ENCODE assay signal across 8 mouse cellular contexts in genomic region chr7:19789904-19790347, GRCm38 (mm10). TPM values are rescaled to one million over a fixed set of nuclear protein-coding genes. Genes with fewer than 3 reads are reported as not detected.
A peak's percentile ranks its signal among the peaks of the same experiment; 100 is the strongest.
DNase-seq lines count a peak whose midpoint lies in the region; ATAC-seq and TF ChIP-seq lines count a peak whose summit lies in the region.

No protein-coding gene starts in this region.

- no peaks in the 10 kb centered on the region for H3K79me2 ChIP-seq in C2C12 (ENCODE audit: control insufficient read depth, insufficient read depth)
- H3K79me2 ChIP-seq in myocyte (ENCODE audit: control insufficient read depth, insufficient read depth) = no peaks in the 10 kb centered on the region

- no peak overlapping the region for H3K27ac ChIP-seq in heart, embryonic 12.5 days (ENCODE audit: poor library complexity, severe bottlenecking)
- no peak overlapping the region for H3K27ac ChIP-seq in kidney, postnatal 0 days
- no peak overlapping the region for H3K27ac ChIP-seq in liver, embryonic 11.5 days (ENCODE audit: low read depth, low read length)

- no peak for TF ChIP-seq POLR2A in brain, embryonic 14.5 days (IDR thresholded peaks at IDR 0.05; ENCODE audit: borderline replicate concordance, extremely low read depth, insufficient read depth, insufficient read length, poor library complexity, severe bottlenecking)
- no peak for TF ChIP-seq POLR2A in myocyte (IDR thresholded peaks at IDR 0.05; ENCODE audit: insufficient read length, low read depth)

- no peaks in the 10 kb centered on the region for H3K36me3 ChIP-seq in C2C12 (ENCODE audit: control insufficient read depth, insufficient read depth)
- H3K36me3 ChIP-seq in erythroblast, embryonic 14.5 days (ENCODE audit: control insufficient read depth) = no peaks in the 10 kb centered on the region
- no peaks in the 10 kb centered on the region for H3K36me3 ChIP-seq in heart, embryonic 12.5 days
- H3K36me3 ChIP-seq in kidney, postnatal 0 days (ENCODE audit: insufficient read depth, low read length) = no peaks in the 10 kb centered on the region
- no peaks in the 10 kb centered on the region for H3K36me3 ChIP-seq in liver, embryonic 11.5 days (ENCODE audit: control insufficient read depth, insufficient read depth, low read length)
- H3K36me3 ChIP-seq in myocyte (ENCODE audit: control insufficient read depth, insufficient read depth) = no peaks in the 10 kb centered on the region

- peak; percentile 54 for TF ChIP-seq CTCF in C2C12 (IDR thresholded peaks at IDR 0.05; ENCODE audit: control insufficient read depth, insufficient read depth, insufficient read length)
- peak; percentile 96 for TF ChIP-seq CTCF in brain, embryonic 14.5 days (IDR thresholded peaks at IDR 0.05; ENCODE audit: borderline replicate concordance, extremely low read depth, insufficient read depth, insufficient read length)
- TF ChIP-seq CTCF in kidney, postnatal 0 days (IDR thresholded peaks at IDR 0.05; ENCODE audit: low read depth) = peak; percentile 99

- H3K9ac ChIP-seq in heart, embryonic 12.5 days = peak overlapping the region; percentile 65
- H3K9ac ChIP-seq in kidney, postnatal 0 days (ENCODE audit: low read depth, low read length) = peak overlapping the region; percentile 39; the same call in 1 of the 2 replicates
- H3K9ac ChIP-seq in liver, embryonic 11.5 days (ENCODE audit: low read depth, low read length) = peak overlapping the region; percentile 37; the same call in 1 of the 2 replicates

- H3K9me3 ChIP-seq in erythroblast, embryonic 14.5 days (ENCODE audit: control insufficient read depth, low read length) = no peaks in the 10 kb centered on the region
- H3K9me3 ChIP-seq in heart, embryonic 12.5 days (replicated peaks) = no peaks in the 10 kb centered on the region
- H3K9me3 ChIP-seq in kidney, postnatal 0 days (replicated peaks; ENCODE audit: low read length) = no peaks in the 10 kb centered on the region
- no peaks in the 10 kb centered on the region for H3K9me3 ChIP-seq in liver, embryonic 11.5 days (ENCODE audit: control insufficient read depth, low read length)

- H3K4me1 ChIP-seq in erythroblast, embryonic 14.5 days (ENCODE audit: control insufficient read depth) = peaks cover 12% of the 10 kb centered on the region
- 0 out of 2 replicates have a peak, but pooled peaks cover 3% of the 10 kb centered on the region for H3K4me1 ChIP-seq in heart, embryonic 12.5 days (replicated peaks)
- no peaks in the 10 kb centered on the region for H3K4me1 ChIP-seq in kidney, postnatal 0 days (replicated peaks; ENCODE audit: insufficient read depth, low read length)
- H3K4me1 ChIP-seq in liver, embryonic 11.5 days (replicated peaks; ENCODE audit: control insufficient read depth, insufficient read depth, low read length) = peaks cover 4% of the 10 kb centered on the region; the same call in 1 of the 2 replicates

- WGBS in heart, embryonic 12.5 days = under 1% methylated on average over 19 of the region's 19 CpGs
- under 1% methylated on average over 19 of the region's 19 CpGs for WGBS in kidney, postnatal 0 days
- under 1% methylated on average over 19 of the region's 19 CpGs for WGBS in liver, embryonic 11.5 days

- ATAC-seq in heart, embryonic 12.5 days (ENCODE audit: insufficient number of reproducible peaks, low FRiP score) = peak; percentile 26; the same call in 1 of the 2 replicates
- ATAC-seq in kidney, postnatal 0 days (replicated peaks; ENCODE audit: low FRiP score, low read depth) = peak; percentile 58
- peak; percentile 54 for ATAC-seq in liver, embryonic 11.5 days (replicated peaks; ENCODE audit: low FRiP score)

- no peaks in the 10 kb centered on the region for H3K27me3 ChIP-seq in C2C12 (ENCODE audit: control insufficient read depth, insufficient read depth, insufficient read length)
- peaks cover 8% of the 10 kb centered on the region for H3K27me3 ChIP-seq in erythroblast, embryonic 14.5 days (ENCODE audit: control insufficient read depth)
- H3K27me3 ChIP-seq in heart, embryonic 12.5 days (replicated peaks) = 0 out of 2 replicates have a peak, but pooled peaks cover 8% of the 10 kb centered on the region
- H3K27me3 ChIP-seq in kidney, postnatal 0 days (ENCODE audit: insufficient read depth, low read length) = no peaks in the 10 kb centered on the region
- peaks cover 10% of the 10 kb centered on the region for H3K27me3 ChIP-seq in liver, embryonic 11.5 days (replicated peaks; ENCODE audit: control insufficient read depth, insufficient read depth, low read length)
- peaks cover 6% of the 10 kb centered on the region for H3K27me3 ChIP-seq in myocyte (ENCODE audit: control insufficient read depth, insufficient read depth, insufficient read length)

- no peaks in the 10 kb centered on the region for H3K79me3 ChIP-seq in C2C12 (ENCODE audit: low read depth)

- H3K4me3 ChIP-seq in C2C12 (ENCODE audit: insufficient read depth, poor library complexity, severe bottlenecking) = no peak overlapping the region
- H3K4me3 ChIP-seq in erythroblast, embryonic 14.5 days (replicated peaks) = peak overlapping the region; percentile 20
- H3K4me3 ChIP-seq in heart, embryonic 12.5 days = peak overlapping the region; percentile 47
- peak overlapping the region; percentile 21; the same call in 1 of the 2 replicates for H3K4me3 ChIP-seq in kidney, postnatal 0 days (replicated peaks; ENCODE audit: low read depth, low read length)
- H3K4me3 ChIP-seq in liver, embryonic 11.5 days (ENCODE audit: low read depth, low read length) = peak overlapping the region; percentile 43
- no peak overlapping the region for H3K4me3 ChIP-seq in myocyte

- H3ac ChIP-seq in C2C12 (ENCODE audit: control insufficient read depth, insufficient read length, low read depth) (no peak overlapping the region), myocyte (ENCODE audit: control insufficient read depth, insufficient read length) (no peak overlapping the region)

- peak; percentile 89 for DNase-seq in brain, embryonic 14.5 days (ENCODE audit: low read depth)
- DNase-seq in kidney, postnatal 0 days (ENCODE audit: low spot score) = peak; percentile 93
- DNase-seq in liver, embryonic 11.5 days (ENCODE audit: low spot score) = peak; percentile 95
- peak; percentile 84 to 97 for DNase-seq in spleen, postnatal 4 days (ENCODE audit: low spot score in 2 of 2)

- H3K4me2 ChIP-seq in heart, embryonic 12.5 days = peak overlapping the region; percentile 81
- peak overlapping the region; percentile 51 for H3K4me2 ChIP-seq in kidney, postnatal 0 days (ENCODE audit: low read length)
- H3K4me2 ChIP-seq in liver, embryonic 11.5 days = peak overlapping the region; percentile 80
- H3K4me2 ChIP-seq in myocyte (ENCODE audit: low read depth) = peak overlapping the region; percentile 64

TF ChIP-seq in C2C12, 6 proteins besides CTCF, POLR2A, EP300 and RAD21 (continues in another document):
- no peak for TF ChIP-seq CEBPB (IDR thresholded peaks at IDR 0.05; ENCODE audit: low read depth)
- no peak for TF ChIP-seq FOSL1 (IDR thresholded peaks at IDR 0.05; ENCODE audit: insufficient read depth, low read length, poor library complexity, severe bottlenecking)
- TF ChIP-seq MYOG (IDR thresholded peaks at IDR 0.05; ENCODE audit: control insufficient read depth, extremely low read depth, insufficient read length) = no peak
- no peak for TF ChIP-seq MYOD1 (IDR thresholded peaks at IDR 0.05; ENCODE audit: control insufficient read depth, insufficient read length, low read depth)
- no peak for TF ChIP-seq MAX (IDR thresholded peaks at IDR 0.05)

TF ChIP-seq in myocyte, 11 proteins besides CTCF, POLR2A, EP300 and RAD21 (continues in another document):
- TF ChIP-seq MYOG (IDR thresholded peaks at IDR 0.05; ENCODE audit: control insufficient read depth in 1 of 3, insufficient read depth in 1 of 3, insufficient read length in 2 of 3, low read depth in 2 of 3) = no peak
- TF ChIP-seq REST (IDR thresholded peaks at IDR 0.05; ENCODE audit: insufficient read depth, insufficient read length) = no peak
- TF ChIP-seq USF1 (IDR thresholded peaks at IDR 0.05; ENCODE audit: low read depth) = no peak
- no peak for TF ChIP-seq MYOD1 (IDR thresholded peaks at IDR 0.05; ENCODE audit: control insufficient read depth in 1 of 3, insufficient read length in 2 of 3, low read depth in 2 of 3)
- no peak for TF ChIP-seq SRF (IDR thresholded peaks at IDR 0.05; ENCODE audit: control insufficient read depth, insufficient read length, low read depth)

RNA-seq across cellular contexts. Expression of gene Cblc, which starts 6.7 kb away (rescaled TPM):
- polyA plus RNA-seq in C2C12 (2012; fragmentation: generic; extraction: Trizol) (not detected), myocyte (2012; fragmentation: generic; extraction: Trizol) (0.90 TPM)
- 0.33 and 0.58 TPM in 2 replicates for polyA plus RNA-seq in brain, embryonic 14.5 days (2012; rRNA removed)
- polyA plus RNA-seq in erythroblast, embryonic 14.5 days (2012) = not detected in 2 replicates
- polyA plus RNA-seq in heart, embryonic 12.5 days (2016; fragmentation: Nextera tagmentation; extraction: Ambion mirVana) = 0.27 TPM in 1 of 2 replicates, not detected in the other
- polyA plus RNA-seq in kidney, postnatal 0 days (2015; fragmentation: Nextera tagmentation; extraction: Ambion mirVana) = 14.6 and 16.9 TPM in 2 replicates
- 1.4 TPM in 2 replicates for polyA plus RNA-seq in liver, embryonic 11.5 days (2014; fragmentation: Nextera tagmentation; extraction: Ambion mirVana)

RNA-seq across cellular contexts. Expression of gene Bcam, which starts 19.1 kb away (rescaled TPM):
- polyA plus RNA-seq in C2C12 (2012; fragmentation: generic; extraction: Trizol) (1.7 TPM), myocyte (2012; fragmentation: generic; extraction: Trizol) (29.3 TPM)
- 13.8 and 19.5 TPM in 2 replicates for polyA plus RNA-seq in brain, embryonic 14.5 days (2012; rRNA removed)
- 0.02 TPM in 1 of 2 replicates, not detected in the other for polyA plus RNA-seq in erythroblast, embryonic 14.5 days (2012)
- 232 and 245 TPM in 2 replicates for polyA plus RNA-seq in heart, embryonic 12.5 days (2016; fragmentation: Nextera tagmentation; extraction: Ambion mirVana)
- 378 and 394 TPM in 2 replicates for polyA plus RNA-seq in kidney, postnatal 0 days (2015; fragmentation: Nextera tagmentation; extraction: Ambion mirVana)
- polyA plus RNA-seq in liver, embryonic 11.5 days (2014; fragmentation: Nextera tagmentation; extraction: Ambion mirVana) = 17.5 and 21.8 TPM in 2 replicates

RNA-seq across cellular contexts. Expression of gene Bcl3, which starts 32.6 kb away (rescaled TPM):
- polyA plus RNA-seq in C2C12 (2012; fragmentation: generic; extraction: Trizol) (7.8 TPM), myocyte (2012; fragmentation: generic; extraction: Trizol) (19.2 TPM)
- 0.47 and 0.92 TPM in 2 replicates for polyA plus RNA-seq in brain, embryonic 14.5 days (2012; rRNA removed)
- 0.15 and 0.18 TPM in 2 replicates for polyA plus RNA-seq in erythroblast, embryonic 14.5 days (2012)
- 1.4 and 1.7 TPM in 2 replicates for polyA plus RNA-seq in heart, embryonic 12.5 days (2016; fragmentation: Nextera tagmentation; extraction: Ambion mirVana)
- 3.5 and 3.8 TPM in 2 replicates for polyA plus RNA-seq in kidney, postnatal 0 days (2015; fragmentation: Nextera tagmentation; extraction: Ambion mirVana)
- 5.4 and 7.0 TPM in 2 replicates for polyA plus RNA-seq in liver, embryonic 11.5 days (2014; fragmentation: Nextera tagmentation; extraction: Ambion mirVana)

RNA-seq across cellular contexts. Expression of gene Nectin2, which starts 39.6 kb away (rescaled TPM):
- 26.7 TPM for polyA plus RNA-seq in C2C12 (2012; fragmentation: generic; extraction: Trizol)
- 39.7 and 45.2 TPM in 2 replicates for polyA plus RNA-seq in brain, embryonic 14.5 days (2012; rRNA removed)
- 0.13 and 0.15 TPM in 2 replicates for polyA plus RNA-seq in erythroblast, embryonic 14.5 days (2012)
- polyA plus RNA-seq in heart, embryonic 12.5 days (2016; fragmentation: Nextera tagmentation; extraction: Ambion mirVana) = 99.1 and 101 TPM in 2 replicates
- 112 and 114 TPM in 2 replicates for polyA plus RNA-seq in kidney, postnatal 0 days (2015; fragmentation: Nextera tagmentation; extraction: Ambion mirVana)
- polyA plus RNA-seq in liver, embryonic 11.5 days (2014; fragmentation: Nextera tagmentation; extraction: Ambion mirVana) = 55.9 and 58.4 TPM in 2 replicates
- polyA plus RNA-seq in myocyte (2012; fragmentation: generic; extraction: Trizol) = 27.1 TPM

Comparison
In these comparisons a context has a peak if more than half of its experiments do, and no peak if none do; other contexts are left out.
1. H3K4me3 ChIP-seq: peak in erythroblast, embryonic 14.5 days (single experiment), heart, embryonic 12.5 days (single experiment), kidney, postnatal 0 days (single experiment) and liver, embryonic 11.5 days (single experiment); none in C2C12 (single experiment) and myocyte (single experiment).
2. Peak in every context shown above with its lines, with median percentiles within 50 percentile points of each other: CTCF ChIP-seq, DNase-seq, ATAC-seq, H3K4me2 ChIP-seq and H3K9ac ChIP-seq.